Mouse (Mus musculus): ENCODE results near the gene Nxph4. TPM values are rescaled to one million over a fixed set of nuclear protein-coding genes. Genes with fewer than 3 reads are reported as not detected.

The Nxph4 gene
- polyA plus RNA-seq (2015; fragmentation: Nextera tagmentation; extraction: Ambion mirVana) = 20.2 and 25.1 TPM in 2 replicates

GRCm38 (mm10) chr10:127534036-127534928 is at the start of gene Nxph4:
Gene Nxph4, minus strand, starts transcription at chr10:127534559.

GRCm38 (mm10) chr10:127522088-127522581 is 12.2 kb downstream of the Nxph4 start, which contains the start of gene Shmt2:
Gene Shmt2, minus strand, starts transcription at chr10:127522444.

GRCm38 (mm10) chr10:127514764-127515163 is 19.6 kb downstream of the Nxph4 start, which contains the start of gene Ndufa4l2:
Gene Ndufa4l2, plus strand, starts transcription at chr10:127514967.

GRCm38 (mm10) chr10:127500894-127501893 is 33.2 kb downstream of the Nxph4 start, which contains the start of gene Stac3:
Gene Stac3, plus strand, starts transcription at chr10:127501686.

Other genes with a start within 250 kb of the Nxph4 start
- gene Mbd6, start 245.5 kb downstream of the Nxph4 start, polyA plus RNA-seq (2015; fragmentation: Nextera tagmentation; extraction: Ambion mirVana) = 8.1 and 10.8 TPM in 2 replicates
- 74.6 and 97.2 TPM in 2 replicates for gene Mars, start 222.8 kb downstream of the Nxph4 start, polyA plus RNA-seq (2015; fragmentation: Nextera tagmentation; extraction: Ambion mirVana)
- gene Arhgap9, start 212.6 kb downstream of the Nxph4 start, polyA plus RNA-seq (2015; fragmentation: Nextera tagmentation; extraction: Ambion mirVana) = 4.9 and 5.0 TPM in 2 replicates
- gene Gli1, start 192.6 kb downstream of the Nxph4 start, polyA plus RNA-seq (2015; fragmentation: Nextera tagmentation; extraction: Ambion mirVana) = 2.6 and 3.4 TPM in 2 replicates
- gene Inhbe, start 180.1 kb downstream of the Nxph4 start, polyA plus RNA-seq (2015; fragmentation: Nextera tagmentation; extraction: Ambion mirVana) = 1.4 and 1.7 TPM in 2 replicates
- gene Inhbc, start 164.1 kb downstream of the Nxph4 start, polyA plus RNA-seq (2015; fragmentation: Nextera tagmentation; extraction: Ambion mirVana) = 0.46 and 0.61 TPM in 2 replicates
- 29.8 and 36.2 TPM in 2 replicates for gene R3hdm2, start 154.2 kb downstream of the Nxph4 start, polyA plus RNA-seq (2015; fragmentation: Nextera tagmentation; extraction: Ambion mirVana)
- gene Stac3, start 32.9 kb downstream of the Nxph4 start, polyA plus RNA-seq (2015; fragmentation: Nextera tagmentation; extraction: Ambion mirVana) = 0.98 and 2.2 TPM in 2 replicates
- gene Ndufa4l2, start 19.6 kb downstream of the Nxph4 start, polyA plus RNA-seq (2015; fragmentation: Nextera tagmentation; extraction: Ambion mirVana) = 69.0 and 99.4 TPM in 2 replicates
- 42.0 and 63.0 TPM in 2 replicates for gene Shmt2, start 12.1 kb downstream of the Nxph4 start, polyA plus RNA-seq (2015; fragmentation: Nextera tagmentation; extraction: Ambion mirVana)
- gene Lrp1, start 86.6 kb upstream of the Nxph4 start, polyA plus RNA-seq (2015; fragmentation: Nextera tagmentation; extraction: Ambion mirVana) = 68.4 and 73.1 TPM in 2 replicates
- gene Stat6, start 108.4 kb upstream of the Nxph4 start, polyA plus RNA-seq (2015; fragmentation: Nextera tagmentation; extraction: Ambion mirVana) = 26.3 and 39.0 TPM in 2 replicates
- 9.6 and 12.5 TPM in 2 replicates for gene Nemp1, start 132.3 kb upstream of the Nxph4 start, polyA plus RNA-seq (2015; fragmentation: Nextera tagmentation; extraction: Ambion mirVana)
- 14.2 and 23.9 TPM in 2 replicates for gene Nab2, start 134.0 kb upstream of the Nxph4 start, polyA plus RNA-seq (2015; fragmentation: Nextera tagmentation; extraction: Ambion mirVana)
- 0.35 and 2.0 TPM in 2 replicates for gene Myo1a, start 170.6 kb upstream of the Nxph4 start, polyA plus RNA-seq (2015; fragmentation: Nextera tagmentation; extraction: Ambion mirVana)
- gene Tac2, start 189.9 kb upstream of the Nxph4 start, polyA plus RNA-seq (2015; fragmentation: Nextera tagmentation; extraction: Ambion mirVana) = 1.0 TPM in 1 of 2 replicates, not detected in the other
- gene Zbtb39, start 205.0 kb upstream of the Nxph4 start, polyA plus RNA-seq (2015; fragmentation: Nextera tagmentation; extraction: Ambion mirVana) = 1.3 and 2.3 TPM in 2 replicates
- 4.9 and 10.0 TPM in 2 replicates for gene Gpr182, start 217.2 kb upstream of the Nxph4 start, polyA plus RNA-seq (2015; fragmentation: Nextera tagmentation; extraction: Ambion mirVana)
- 0.38 and 1.0 TPM in 2 replicates for gene Rdh1, start 225.2 kb upstream of the Nxph4 start, polyA plus RNA-seq (2015; fragmentation: Nextera tagmentation; extraction: Ambion mirVana)
- gene Rdh16f1, start 225.2 kb upstream of the Nxph4 start, polyA plus RNA-seq (2015; fragmentation: Nextera tagmentation; extraction: Ambion mirVana) = 1.1 and 3.6 TPM in 2 replicates
- gene Rdh9, start 241.8 kb upstream of the Nxph4 start, polyA plus RNA-seq (2015; fragmentation: Nextera tagmentation; extraction: Ambion mirVana) = 0.17 and 0.30 TPM in 2 replicates